Mouse (Mus musculus) activated CD4-positive, CD25-positive, alpha-beta regulatory T cell, adult 4 months (primary cell): ENCODE measurements around the gene Ccl17. TPM values are rescaled to one million over a fixed set of nuclear protein-coding genes. Genes with fewer than 3 reads are reported as not detected.
A peak's percentile ranks its signal among the peaks of the same experiment; 100 is the strongest.

Experiments used
- ATAC-seq: one replicate; pipeline ENCODE4 v1.8.0; 2017
- polyA plus RNA-seq, 2 experiments: library from polyadenylated mRNA; unstranded; fragments of 100-300 nt; shearing (Covaris generic); gene quantifications; one replicate each; pipeline ENCODE4 v1.2.1; 2017

Ccl17 gene
- polyA plus RNA-seq, 2 experiments from 2014 or later = 0.69 TPM; not detected in 1

DNA sequence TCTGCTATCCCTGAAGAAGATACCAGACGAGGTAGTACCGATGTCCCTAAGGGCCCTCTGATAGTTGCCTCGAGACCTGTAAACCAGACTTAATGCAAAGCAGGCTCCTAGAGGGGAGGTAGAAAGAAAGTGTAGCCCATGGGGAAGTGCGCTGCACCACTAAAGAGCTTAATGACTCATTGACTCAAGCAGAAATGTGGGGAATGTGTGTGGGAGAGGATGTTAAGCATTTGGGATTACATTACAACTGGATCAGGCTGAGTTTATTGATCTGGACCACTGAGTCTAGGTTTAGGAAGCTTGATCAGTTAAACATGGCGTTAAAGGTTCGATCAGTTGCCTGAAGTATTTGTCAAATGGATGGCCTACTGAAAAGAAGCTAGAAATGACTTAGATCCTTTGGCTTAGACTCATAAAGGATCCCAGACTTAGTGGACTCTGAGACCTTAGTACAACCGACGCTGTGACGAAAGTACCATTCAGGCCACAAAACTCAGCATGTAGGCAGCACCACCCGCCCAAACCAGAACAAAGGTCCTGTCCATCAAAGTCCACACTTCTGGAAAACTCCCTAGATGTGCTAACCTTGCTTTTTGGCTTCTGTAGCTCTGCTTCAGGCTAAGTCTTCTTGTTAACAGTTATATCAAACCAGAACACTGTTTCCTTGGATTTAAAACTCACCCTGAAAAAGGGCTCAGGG lies 20.8 kb upstream of the Ccl17 start:
- ATAC-seq = no peak

GRCm38 (mm10) chr8:94794368-94794767 lies 15.9 kb upstream of the Ccl17 start:
- ATAC-seq = no peak

GRCm38 (mm10) chr8:94794782-94795181 lies 15.5 kb upstream of the Ccl17 start:
- no peak for ATAC-seq

GRCm38 (mm10) chr8:94800278-94800968 lies 9.8 kb upstream of the Ccl17 start:
- ATAC-seq = no peak

GRCm38 (mm10) chr8:94801293-94802095 lies 8.8 kb upstream of the Ccl17 start:
- no peak for ATAC-seq

GRCm38 (mm10) chr8:94802375-94802774 lies 7.9 kb upstream of the Ccl17 start:
- ATAC-seq = peak; percentile 83

- no peak for ATAC-seq
These were observed 6.7 kb upstream of the Ccl17 start for GRCm38 (mm10) chr8:94803551-94803950.

DNA sequence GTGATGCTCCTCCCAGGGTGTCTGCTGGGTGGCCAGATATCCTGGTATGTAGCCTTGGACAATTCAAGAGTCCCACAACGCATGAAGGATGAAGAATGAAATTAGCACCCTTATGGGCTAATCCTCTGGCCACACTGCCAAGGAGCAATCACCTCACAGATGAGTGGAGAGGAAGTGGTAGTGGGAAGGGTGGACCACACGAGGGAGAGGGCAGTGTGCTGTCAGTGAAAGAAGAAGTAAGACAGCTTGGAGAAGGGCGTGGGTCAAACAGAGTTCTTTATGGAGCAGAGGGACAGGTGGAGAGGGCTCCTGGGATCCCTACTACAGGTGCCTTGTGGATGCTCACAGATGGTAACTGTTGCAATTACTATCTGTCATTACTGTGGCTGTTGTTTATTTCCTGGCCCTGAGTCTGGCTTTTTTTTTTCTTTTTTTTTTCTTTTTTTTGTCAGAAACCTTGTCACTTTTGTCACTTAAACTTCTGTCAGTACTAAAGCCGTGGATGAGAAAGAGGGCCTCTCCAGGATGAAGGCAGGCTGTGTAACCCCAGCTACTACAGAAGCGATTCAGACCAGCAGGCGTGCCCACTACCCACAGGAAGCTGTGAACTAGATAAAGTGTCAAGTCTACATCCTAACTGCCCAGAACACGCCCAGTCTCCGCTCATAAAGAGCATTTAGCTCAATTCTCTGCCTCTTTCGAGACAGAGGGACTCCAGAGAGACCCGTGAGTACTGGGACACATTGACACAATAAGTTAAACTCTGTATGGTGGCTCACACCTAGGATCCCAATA lies 5.5 kb upstream of the Ccl17 start:
- no peak for ATAC-seq

DNA sequence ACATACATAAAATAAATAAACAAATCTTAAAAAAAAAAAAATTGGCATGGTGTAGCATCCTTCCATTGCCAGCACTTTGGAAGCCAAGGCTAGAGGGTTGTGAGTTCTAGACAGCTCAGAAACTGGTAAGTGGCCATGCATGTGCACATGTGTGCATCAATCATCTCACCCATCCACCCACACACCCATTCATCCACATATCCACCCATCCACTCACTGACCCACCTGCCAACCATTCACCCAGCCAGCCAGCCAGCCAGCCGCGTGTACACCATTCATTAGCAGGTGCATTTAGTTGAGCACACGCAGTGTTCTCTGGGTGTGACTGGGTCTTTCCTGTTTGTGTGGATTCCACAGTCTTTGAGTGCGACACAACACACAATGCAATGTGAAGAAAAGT lies 4.4 kb upstream of the Ccl17 start:
- no peak for ATAC-seq

DNA sequence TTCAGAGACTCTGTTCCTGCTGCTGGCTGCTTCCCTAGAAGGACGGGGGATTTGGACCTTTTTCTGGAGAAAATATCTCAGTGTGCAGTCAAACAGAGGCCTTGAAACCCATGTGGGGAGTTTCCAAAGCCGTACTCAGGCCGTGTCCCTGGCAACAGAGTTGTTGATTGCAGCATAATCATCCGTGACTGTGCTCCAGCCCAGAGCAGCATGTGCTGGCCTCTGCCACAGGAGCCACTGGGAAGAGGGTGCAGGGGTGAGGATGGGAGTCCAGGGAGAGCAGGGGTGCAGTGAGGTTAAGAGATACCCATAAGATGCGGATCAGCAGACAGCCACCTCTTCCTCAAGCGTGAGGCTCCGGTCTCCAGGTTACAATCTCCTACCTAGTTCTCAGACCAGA lies 2.7 kb upstream of the Ccl17 start:
- no peak for ATAC-seq

GRCm38 (mm10) chr8:94808372-94808771 lies 1.9 kb upstream of the Ccl17 start:
- ATAC-seq = no peak

DNA sequence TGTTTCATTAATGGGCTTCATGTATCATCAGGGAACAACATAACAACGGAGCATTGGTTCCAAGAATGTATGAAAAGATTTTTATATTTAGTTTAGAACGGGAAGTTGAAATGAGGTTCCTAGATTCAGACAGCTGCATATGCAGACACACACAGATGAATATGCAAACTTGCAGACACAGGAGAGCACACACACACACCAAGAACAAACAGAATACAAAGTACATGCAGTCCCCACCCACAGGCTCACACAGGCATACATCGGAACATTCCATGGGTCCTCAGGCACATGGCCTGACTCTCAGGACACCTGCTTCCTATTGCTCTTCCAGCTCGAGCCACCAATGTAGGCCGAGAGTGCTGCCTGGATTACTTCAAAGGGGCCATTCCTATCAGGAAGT lies 602 bp downstream of the Ccl17 start:
- ATAC-seq = no peak

GRCm38 (mm10) chr8:94811654-94812053 lies 1.4 kb downstream of the Ccl17 start:
- ATAC-seq = no peak

DNA sequence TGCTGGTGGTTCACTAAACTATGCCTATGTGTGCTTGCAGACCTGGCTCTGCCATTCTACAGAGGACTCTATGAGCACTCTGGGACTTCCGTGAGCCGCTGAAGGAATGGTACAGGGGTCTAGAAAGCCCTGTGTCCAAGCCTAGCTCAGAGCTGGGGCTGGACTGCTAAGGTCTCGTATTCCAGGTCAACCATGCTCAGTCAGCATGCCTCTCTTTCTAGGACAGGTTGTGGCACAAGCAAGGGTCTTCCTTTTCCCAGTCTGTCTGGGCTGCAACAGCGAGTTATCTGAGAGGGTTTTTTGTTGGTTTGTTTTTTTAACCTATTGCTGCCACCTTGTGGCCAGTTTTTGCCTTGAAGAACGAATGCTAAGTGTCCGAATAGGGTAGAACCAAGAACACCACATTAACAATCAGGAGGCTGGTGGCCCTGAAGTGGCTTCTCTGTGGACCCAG lies 2.4 kb downstream of the Ccl17 start:
- peak; percentile 63 for ATAC-seq

DNA sequence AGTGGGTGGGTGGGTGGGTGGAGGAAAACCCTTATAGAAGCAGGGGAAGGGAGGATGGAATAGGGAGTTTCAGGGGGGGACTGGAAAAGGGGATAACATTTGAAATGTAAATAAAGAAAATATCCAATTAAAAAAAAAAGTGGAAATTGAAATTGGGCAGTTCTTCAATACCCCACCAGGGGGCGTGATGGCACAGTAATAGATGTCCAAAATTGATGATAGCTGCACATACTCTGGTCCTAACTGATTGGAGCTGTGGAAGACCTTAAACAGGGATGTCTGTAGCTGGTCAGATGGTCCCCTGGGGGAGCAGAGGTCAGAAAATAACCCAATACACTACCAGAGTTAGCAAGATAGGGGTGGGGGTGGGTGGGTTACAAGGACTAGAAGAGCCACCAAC lies 4.3 kb downstream of the Ccl17 start:
- ATAC-seq = no peak

DNA sequence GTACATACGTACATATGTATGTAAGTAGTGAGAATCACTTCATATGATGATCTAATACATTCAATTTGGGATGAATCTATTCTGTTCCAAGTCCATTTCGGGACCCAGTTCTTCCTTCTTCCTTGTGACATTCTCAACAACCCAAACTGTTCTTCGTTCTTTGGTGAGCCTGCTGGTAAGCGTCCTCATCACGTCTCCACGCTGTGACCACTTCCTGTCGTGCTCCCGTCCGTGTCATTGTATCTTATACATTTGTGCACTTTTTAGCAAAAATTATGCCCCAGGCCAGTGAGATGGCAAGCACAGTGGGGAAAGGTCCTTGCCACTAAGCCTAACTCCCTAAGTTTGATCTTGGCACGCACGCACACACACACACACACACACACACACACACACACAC lies 7.7 kb downstream of the Ccl17 start:
- peak; percentile 42 for ATAC-seq

DNA sequence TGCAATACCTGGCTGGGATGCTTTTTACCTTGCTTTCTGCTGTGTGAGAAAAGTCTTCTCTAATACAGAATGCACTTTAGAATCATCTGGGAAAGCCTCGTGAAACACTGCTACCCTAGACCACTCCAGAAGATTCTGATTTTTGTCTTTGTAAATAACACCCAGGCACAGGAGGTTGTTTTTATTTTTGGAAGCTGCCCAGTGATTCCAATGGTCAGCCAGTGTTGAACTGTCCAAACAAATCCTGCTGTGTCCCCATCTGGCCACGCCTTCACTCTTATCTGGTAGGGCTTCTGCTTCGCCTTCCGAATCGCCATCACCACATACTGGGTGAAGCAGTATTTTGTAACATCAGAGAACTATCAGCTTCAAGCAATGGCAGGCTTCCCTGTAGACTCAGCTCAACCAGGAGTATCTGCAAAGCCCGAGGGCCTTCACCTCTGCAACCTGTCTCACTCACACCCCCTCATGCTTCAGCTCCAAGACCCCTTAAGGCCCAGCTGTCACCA lies 9.5 kb downstream of the Ccl17 start:
- ATAC-seq = no peak

DNA sequence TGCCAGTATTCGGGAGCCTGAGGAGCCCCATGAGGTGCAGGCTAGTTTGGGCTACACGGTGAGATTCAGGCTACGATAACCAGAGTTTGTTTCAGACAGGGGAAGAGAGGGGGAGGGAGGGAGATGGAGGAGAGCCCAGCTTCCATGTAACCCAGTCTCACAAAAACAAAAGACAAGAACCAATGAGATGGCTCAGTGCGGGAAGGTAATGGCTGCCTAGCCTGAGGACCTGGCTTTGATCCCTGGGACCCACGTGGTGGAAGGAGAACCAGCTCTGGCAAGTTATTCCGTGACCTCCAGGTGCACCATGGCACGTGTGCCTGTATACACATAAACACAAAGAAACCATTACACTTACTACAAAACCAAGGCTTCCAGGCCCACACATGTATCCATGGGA lies 10.3 kb downstream of the Ccl17 start:
- no peak for ATAC-seq

GRCm38 (mm10) chr8:94821381-94821780 lies 11.1 kb downstream of the Ccl17 start:
- ATAC-seq = no peak

- ATAC-seq = no peak
These were observed 12.6 kb downstream of the Ccl17 start for GRCm38 (mm10) chr8:94822637-94823560.

DNA sequence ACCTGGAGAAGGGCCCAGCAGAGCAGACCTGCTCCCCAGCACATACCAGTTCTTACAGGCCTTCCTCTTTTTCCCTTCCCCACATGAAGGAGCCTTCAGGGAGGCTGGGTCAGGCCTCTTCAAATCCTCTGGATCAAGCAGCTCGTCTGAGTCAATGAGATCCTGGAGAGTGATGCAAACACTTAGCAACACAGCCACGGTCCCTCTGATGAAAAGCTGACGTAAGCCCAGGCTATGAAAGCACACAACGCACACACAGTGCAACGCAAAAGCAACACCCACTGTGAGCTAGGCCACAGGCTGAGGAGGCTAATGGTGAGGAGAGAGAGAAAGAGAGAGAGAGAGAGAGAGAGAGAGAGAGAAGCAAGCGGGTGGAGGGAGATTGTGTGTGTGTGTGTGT lies 14.9 kb downstream of the Ccl17 start:
- ATAC-seq = no peak
